Mouse (Mus musculus) urinary bladder, adult 18-20 months (tissue): ENCODE data around the gene Abcb9.

ENCODE experiments used
- DNase-seq, 2 experiments: peaks; one replicate each; pipeline ENCODE4 v3.0.0; 2022; ENCODE audit warnings: low spot score in 2 of 2, mixed read lengths in 2 of 2

Abcb9 gene

DNA sequence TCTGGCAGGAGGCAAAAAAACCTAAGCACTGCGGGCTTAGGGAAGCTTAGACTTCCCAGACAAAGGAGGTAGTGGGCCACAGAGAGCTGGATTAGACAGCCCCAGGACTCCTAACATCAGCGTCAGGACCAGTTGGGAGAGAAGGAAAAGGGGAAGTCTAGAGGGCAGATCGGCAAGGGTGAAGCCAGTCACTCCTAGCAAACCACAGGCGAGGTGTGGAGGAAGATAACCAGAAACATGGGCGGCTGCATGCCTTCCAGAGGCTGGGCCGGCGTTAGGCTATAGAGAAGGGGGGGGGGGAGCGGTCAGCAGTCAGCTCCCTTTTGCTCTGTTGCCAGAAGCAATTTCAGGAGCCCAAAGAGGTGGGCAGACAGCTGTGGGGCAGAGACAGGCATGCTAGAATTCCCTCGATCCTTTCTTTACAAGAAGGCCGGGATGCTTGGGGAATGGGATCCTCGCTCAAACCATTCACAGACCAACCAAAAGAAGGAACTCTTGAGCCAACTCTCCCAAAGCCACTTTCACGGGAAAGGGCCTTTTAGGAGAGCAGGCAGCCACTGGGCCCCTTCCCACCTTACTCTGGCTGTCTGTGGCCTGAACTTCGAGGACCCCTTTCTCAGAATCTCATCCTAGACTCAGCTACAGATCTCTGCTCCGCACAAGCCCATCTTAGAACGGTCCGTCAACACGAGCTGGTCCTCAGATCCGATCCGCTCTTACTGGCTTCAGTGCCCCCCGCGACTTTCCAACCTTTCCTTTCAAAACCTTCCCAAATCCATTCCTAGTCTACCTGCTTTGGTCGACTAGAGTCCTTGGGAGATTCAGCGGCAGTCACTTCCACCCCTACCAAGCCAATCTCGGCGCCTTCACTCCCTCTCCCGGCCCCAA, 64.3 kb downstream of the Abcb9 start:
- no peak for DNase-seq

DNA sequence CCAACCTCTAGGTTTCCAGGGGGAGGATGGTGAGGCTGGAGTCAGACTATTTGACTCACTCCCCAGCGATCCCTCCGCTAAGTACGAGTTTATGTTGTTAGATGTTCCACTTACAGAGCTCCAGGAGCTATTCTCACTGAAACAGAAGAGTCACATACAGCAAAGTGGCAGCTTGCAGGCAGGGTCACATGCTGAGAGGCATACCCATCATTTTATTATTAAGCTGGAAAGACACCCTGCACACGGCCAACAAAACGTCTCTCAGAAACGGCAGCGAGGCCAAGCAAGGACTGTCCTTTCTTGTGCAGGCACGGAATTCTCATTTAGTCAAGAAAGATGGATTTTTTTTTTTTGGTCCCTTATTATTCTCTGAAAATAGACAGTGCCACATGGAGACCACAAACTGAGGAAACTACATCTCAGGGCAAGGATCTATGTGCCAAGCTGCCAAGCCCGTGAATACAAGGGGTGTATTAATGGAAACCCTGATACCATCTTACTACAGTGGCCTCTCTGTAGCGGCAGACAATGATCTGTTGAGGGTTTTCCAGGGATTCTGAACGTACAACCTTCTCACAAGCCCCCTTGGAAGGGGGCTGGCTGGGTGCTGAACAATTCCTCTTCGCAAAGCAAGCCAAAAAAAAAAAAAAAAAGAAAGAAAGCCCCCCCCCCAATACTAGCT, 65.1 kb downstream of the Abcb9 start:
- no peak for DNase-seq

DNA sequence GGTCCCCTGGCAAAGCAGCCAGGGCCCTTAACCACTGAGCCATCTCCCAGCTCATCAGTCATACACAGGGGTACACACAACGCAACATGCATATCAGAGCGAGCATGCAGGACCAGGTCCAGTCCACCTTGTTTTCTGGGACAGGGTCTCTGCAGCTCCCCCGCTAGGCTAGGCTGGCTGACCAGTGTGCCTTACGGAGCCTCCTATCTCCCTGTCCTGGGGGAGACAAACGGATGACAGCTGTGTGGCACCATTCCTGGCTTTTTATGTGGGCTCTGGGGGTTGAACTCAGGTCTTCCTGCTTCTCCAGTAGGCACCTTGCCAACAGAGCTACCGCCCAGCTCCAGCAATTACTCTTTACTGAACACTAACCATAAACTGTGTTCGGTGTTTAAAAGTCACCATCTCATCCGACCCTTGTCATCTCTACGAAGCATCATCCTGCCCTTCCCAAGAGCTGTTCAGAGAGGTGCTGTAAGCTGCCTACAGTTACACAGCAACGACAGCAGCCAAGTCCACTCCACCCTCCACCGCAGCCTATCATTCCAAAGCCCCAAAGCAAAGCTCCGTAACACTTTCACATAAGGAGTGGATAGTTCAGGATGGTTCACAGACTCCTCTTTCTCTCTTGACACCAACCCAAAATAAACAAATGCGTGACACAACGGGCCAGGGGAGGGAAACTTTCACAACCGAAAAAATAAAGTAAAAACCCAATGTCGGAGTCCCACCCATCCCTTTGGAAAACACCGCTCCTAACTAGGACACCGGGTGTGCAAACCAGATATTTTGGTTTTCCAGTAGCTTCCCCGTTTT, 66.2 kb downstream of the Abcb9 start:
- no peak for DNase-seq

DNA sequence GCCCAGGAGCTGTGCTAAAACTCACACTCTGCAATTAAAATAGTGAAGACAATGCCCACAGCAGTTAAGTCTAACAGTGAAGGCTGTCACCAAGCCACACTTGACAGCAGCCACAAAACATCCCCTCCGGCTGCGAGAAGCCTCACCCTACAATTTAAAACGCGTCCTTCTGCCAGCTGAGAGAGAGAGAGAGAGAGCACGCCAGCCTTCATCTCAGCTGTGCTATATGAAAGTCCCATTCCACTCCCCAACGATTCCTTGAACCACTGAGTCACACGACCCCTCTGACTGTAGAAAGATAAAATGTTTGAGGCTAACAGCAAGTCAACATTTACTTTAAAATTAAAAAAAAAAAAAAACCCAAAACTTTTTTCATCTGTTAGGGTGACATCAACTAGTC, 66.9 kb downstream of the Abcb9 start:
- DNase-seq = no peak

- no peak for DNase-seq
Measured at GRCm38 (mm10) chr5:124027702-124028470, 67.7 kb downstream of the Abcb9 start.

DNA sequence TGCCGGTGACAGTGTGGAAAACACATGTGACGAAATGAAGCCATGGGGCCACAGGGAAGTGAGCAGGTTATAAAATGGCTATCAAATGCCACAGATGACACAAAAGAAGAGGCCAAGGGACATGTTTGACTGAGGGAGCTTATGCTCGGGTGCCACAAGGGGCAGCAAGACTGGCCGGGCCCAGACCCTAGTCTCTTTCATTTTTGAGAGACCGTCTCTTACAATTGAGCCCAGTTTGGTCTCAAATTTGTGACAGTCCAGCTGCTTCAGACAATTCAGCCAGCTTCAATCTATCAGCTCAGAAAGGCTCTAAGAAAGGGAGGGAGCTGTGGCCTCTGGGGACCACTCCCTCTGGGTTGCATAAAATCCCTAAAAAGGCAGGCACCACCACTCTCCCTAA, 69.0 kb downstream of the Abcb9 start:
- DNase-seq = no peak

- DNase-seq = no peak
Measured at GRCm38 (mm10) chr5:124025587-124026441, 69.8 kb downstream of the Abcb9 start.

- no peak for DNase-seq
Measured at GRCm38 (mm10) chr5:124025146-124025545, 70.5 kb downstream of the Abcb9 start.

DNA sequence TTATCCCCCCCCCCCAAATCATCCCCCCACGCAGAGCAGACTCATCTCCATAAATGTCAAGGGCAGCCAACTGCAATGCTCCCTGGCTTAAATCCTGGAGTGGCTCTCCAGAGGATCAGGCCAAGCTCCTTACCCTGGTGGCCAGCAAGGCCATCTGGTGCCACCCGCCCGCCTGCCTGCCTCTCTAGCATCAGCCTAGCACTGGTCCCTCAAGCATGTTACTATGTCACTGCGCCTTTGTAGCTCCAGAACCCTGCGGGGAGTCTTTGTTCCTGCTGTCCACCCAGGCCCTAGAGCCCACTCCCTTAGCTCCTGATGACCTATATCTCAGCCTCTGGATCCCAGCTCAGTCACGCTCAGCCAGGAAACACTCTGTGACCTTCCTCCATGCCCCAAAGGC, 70.9 kb downstream of the Abcb9 start:
- DNase-seq = no peak

GRCm38 (mm10) chr5:124022365-124022764, 73.2 kb downstream of the Abcb9 start:
- no peak for DNase-seq

- no peak for DNase-seq
Measured at GRCm38 (mm10) chr5:124021701-124022100, 73.9 kb downstream of the Abcb9 start.

DNA sequence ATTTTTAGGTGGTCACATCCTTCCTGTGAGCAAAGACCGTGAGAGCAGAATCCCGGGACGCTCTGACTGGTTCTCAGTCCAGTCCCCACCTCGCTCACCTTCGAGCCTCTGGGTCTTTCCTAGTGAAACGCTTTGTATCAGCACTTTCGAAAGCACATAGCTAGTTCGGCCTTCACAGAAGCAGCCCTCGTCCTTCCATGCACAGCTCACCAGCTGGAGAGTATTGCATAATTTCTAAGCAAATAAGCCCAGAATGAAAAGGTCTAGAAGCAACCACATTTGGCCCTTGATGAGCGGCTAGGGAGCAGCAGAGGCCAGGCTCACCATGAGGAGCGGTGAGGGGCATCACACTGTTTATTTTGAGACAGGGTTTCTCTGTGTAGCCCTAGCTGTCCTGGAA, 74.5 kb downstream of the Abcb9 start:
- no peak for DNase-seq

DNA sequence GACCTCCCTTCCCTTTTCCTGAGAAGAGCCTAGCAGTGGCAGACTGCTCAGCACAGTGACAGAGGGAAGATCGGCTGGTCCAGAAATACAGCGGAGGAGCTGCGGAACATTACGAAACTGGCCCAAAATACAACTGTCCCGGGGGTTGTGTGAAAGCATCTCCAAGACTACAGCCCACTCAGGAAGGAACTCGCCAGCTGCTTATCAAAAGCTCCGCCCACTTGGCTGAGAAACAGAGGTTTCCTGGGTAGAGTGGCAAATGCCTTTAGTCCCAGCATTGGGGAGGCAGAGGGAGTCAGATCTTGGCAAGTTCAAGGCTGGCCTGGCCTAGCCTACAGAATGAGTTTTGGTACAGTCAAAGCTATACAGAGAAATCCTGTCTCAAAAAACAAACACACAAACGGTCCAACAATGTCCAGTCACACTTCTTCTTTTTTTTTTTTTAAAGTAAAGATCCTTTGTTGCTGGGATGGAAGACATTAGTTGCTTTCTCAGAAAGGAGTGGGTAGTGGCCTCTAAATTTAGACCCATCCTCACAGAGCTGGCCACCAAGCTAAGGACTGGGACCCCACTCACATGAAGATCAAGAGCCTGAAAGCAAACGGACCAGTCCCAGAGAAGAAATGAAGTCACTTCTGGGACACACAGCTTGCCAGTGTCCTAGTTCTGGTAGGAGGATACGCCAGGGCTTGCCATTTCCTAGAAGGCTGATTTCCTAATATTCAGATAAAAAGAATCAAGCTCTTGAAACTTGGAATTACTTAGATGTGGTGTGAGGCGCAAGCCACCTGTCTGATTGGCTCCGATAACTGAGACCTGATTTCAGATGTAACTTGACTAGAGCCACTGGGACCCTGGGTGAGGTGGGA, 76.0 kb downstream of the Abcb9 start:
- DNase-seq = no peak

DNA sequence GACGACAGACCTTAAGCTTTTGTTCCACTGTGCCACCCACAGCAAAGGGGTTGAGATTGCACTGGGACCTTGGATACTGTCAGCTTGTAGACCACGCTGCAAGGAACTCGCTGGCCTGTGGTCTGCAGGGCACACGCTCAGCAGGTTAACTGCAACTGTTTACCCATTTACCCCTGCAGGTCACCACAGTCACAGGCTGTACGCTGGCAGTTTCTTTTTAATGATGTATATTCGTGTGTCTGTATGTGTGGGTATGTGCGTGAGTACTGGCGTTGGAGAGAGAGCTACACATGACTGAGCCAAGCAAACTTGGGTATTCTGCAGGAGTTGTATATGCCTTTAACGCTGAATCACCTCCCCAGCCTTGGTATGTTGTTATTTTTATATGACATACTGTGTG, 76.9 kb downstream of the Abcb9 start:
- DNase-seq = no peak

- DNase-seq = no peak
Measured at GRCm38 (mm10) chr5:124017941-124018340, 77.7 kb downstream of the Abcb9 start.

- DNase-seq = no peak
Measured at GRCm38 (mm10) chr5:124016291-124016821, 79.2 kb downstream of the Abcb9 start.

DNA sequence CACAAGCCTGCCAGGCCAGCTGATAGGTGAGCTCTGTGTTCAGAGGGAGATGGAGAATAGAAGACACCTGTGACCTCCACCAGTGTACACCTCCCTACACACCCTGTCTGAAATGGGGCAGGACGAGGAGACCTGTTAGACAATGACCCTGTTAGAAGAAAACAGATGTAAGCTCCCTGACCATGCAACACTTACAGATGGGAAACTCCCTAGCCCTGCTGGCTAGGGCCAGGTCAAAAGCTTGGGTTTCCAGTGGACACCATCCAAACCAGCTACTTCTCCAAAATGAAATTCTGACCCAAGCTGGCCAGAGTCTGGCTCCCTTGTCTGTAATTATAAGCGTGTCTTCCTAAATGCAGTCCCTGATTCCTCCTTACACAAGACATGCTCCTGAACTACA, 79.9 kb downstream of the Abcb9 start:
- DNase-seq = no peak

DNA sequence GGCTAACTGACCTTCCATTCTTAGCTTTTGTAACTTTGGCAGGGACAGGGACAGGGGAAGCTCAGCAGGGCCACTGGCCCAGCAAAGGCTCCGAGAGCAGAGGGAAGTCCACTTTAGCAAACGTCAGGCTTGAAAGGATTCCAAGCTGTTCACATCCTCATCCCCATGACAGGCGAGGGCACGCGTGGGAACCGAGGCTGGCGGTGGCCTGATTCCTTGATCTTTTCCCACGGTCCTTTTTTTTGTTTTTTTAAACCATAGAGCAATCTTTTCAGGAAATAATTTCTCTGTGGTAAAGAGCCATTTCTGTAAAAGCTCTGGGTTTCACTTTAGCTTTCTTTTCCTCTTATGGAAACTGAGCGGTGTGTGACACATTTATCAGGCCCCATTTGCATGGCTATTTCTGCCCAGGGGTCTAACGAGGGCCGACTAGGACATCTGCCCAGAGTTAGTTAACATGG, 80.8 kb downstream of the Abcb9 start:
- no peak for DNase-seq

DNA sequence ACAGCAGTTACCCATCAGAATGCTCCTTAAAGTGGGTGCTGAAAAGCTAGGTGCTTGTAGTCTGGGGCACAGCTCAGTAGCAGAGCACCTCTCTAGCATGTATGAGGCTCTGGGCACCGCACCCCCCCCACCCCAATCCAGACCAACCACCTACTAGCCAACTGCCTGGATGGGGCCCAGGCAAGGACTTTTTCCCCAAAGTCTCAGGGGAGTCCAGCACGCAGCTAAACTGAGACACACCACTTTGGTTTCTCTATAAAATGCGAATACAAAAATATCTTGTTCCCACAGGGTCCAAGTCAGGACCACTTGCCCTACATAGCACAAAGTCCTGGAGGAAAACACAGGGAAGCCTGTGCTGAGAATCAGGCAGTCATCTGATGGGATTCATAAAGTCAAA, 81.4 kb downstream of the Abcb9 start:
- no peak for DNase-seq
